Mouse (Mus musculus): ENCODE results near the gene Diras2.

- TF ChIP-seq CTCF (IDR thresholded peaks at IDR 0.05; ENCODE audit: insufficient read depth, low read depth, low read length) (no peak), POLR2A (IDR thresholded peaks at IDR 0.05; ENCODE audit: insufficient read depth, low read depth, low read length) (no peak)
Observed at GRCm38 (mm10) chr13:52479146-52479545, 51.9 kb downstream of the Diras2 start.
